Mouse (Mus musculus): ENCODE measurements around the gene Rnf32. TPM values are rescaled to one million over a fixed set of nuclear protein-coding genes. Genes with fewer than 3 reads are reported as not detected.

The Rnf32 gene
- total RNA-seq (2023), result not detected in 4 replicates

GRCm38 (mm10) chr5:29195570-29196263 lies at the start of gene Rnf32:
Rnf32 (plus strand) TSS chr5:29195992.

Other genes with a start within 250 kb of the Rnf32 start
- 1.4 to 2.9 TPM (median 1.6 TPM) in 4 replicates for gene Lmbr1, start 182.4 kb downstream of the Rnf32 start, total RNA-seq (2023)
- gene Nom1, start 238.7 kb downstream of the Rnf32 start, total RNA-seq (2023), result 25.5 to 29.6 TPM (median 27.1 TPM) in 4 replicates